ENCODE assay signal across 21 mouse cellular contexts in genomic region chr5:35159854-35160253, GRCm38 (mm10). TPM values are rescaled to one million over a fixed set of nuclear protein-coding genes. Genes with fewer than 3 reads are reported as not detected.
DNase-seq lines count a peak whose midpoint lies in the region; ATAC-seq and TF ChIP-seq lines count a peak whose summit lies in the region.
"Had no signal": no experiment of that assay in that cellular context is flagged by ENCODE, and none has a peak within 500 bp of the region (broad histone marks: within the 10 kb centered on the region; RNA-seq: fewer than 3 reads in every experiment).

No protein-coding gene starts in this region.

- no peak overlapping the region for H3K27ac ChIP-seq in heart, embryonic 12.5 days (ENCODE audit: poor library complexity, severe bottlenecking)
- H3K27ac ChIP-seq in embryonic facial prominence, embryonic 10.5 days (replicated peaks) = 0 out of 2 replicates have a peak overlapping the region, but pooled peaks have one; percentile 62
- peak overlapping the region; percentile 96 for H3K27ac ChIP-seq in liver, embryonic 14.5 days
- H3K27ac ChIP-seq: embryonic facial prominence, embryonic 12.5 days; left cerebral cortex, adult 2 months; midbrain, embryonic 15.5 days had no signal

- WGBS in heart, embryonic 12.5 days = 71% methylated on average over 4 of the region's 4 CpGs
- whole genome bisulfite sequencing in embryonic facial prominence, embryonic 10.5 days = 80% methylated on average over 4 of the region's 4 CpGs
- 81% methylated on average over 4 of the region's 4 CpGs for WGBS in liver, embryonic 14.5 days (ENCODE audit: insufficient replicate concordance)

- peaks cover 74% of the 10 kb centered on the region for H3K4me1 ChIP-seq in erythroblast, embryonic 14.5 days (ENCODE audit: control insufficient read depth)
- peaks cover 42% of the 10 kb centered on the region for H3K4me1 ChIP-seq in heart, embryonic 12.5 days (replicated peaks)
- peaks cover 51% of the 10 kb centered on the region for H3K4me1 ChIP-seq in embryonic facial prominence, embryonic 10.5 days
- H3K4me1 ChIP-seq in liver, embryonic 14.5 days (replicated peaks; ENCODE audit: control insufficient read depth in 2 of 2, insufficient read depth in 2 of 2, low read length in 1 of 2) = peaks cover 24 to 49% of the 10 kb centered on the region in 2 experiments

- H3K4me3 ChIP-seq in erythroblast, embryonic 14.5 days (replicated peaks) = peak overlapping the region; percentile 75
- 0 out of 2 replicates have a peak overlapping the region, but pooled peaks have one; percentile 15 for H3K4me3 ChIP-seq in heart, embryonic 12.5 days
- H3K4me3 ChIP-seq in embryonic facial prominence, embryonic 10.5 days = no peak overlapping the region
- H3K4me3 ChIP-seq in liver, embryonic 14.5 days (ENCODE audit: insufficient read depth in 1 of 2, low read depth in 2 of 2, low read length in 2 of 2) = peak overlapping the region; percentile 70 to 89
- H3K4me3 ChIP-seq: embryonic facial prominence, embryonic 12.5 days; left cerebral cortex, adult 2 months; midbrain, embryonic 15.5 days; myocyte had no signal

- H3K27me3 ChIP-seq in erythroblast, embryonic 14.5 days (ENCODE audit: control insufficient read depth) = peaks cover 12% of the 10 kb centered on the region
- no peaks in the 10 kb centered on the region; the same call in 1 of the 2 replicates for H3K27me3 ChIP-seq in heart, embryonic 12.5 days (replicated peaks)
- H3K27me3 ChIP-seq in embryonic facial prominence, embryonic 10.5 days (replicated peaks; ENCODE audit: low read depth, poor library complexity, severe bottlenecking) = peaks cover 21% of the 10 kb centered on the region
- no peaks in the 10 kb centered on the region for H3K27me3 ChIP-seq in liver, embryonic 14.5 days (ENCODE audit: control insufficient read depth, insufficient read depth, low read length)
- H3K27me3 ChIP-seq: midbrain, embryonic 15.5 days had no signal

- H3K9me3 ChIP-seq in erythroblast, embryonic 14.5 days (ENCODE audit: control insufficient read depth, low read length) = no peaks in the 10 kb centered on the region
- H3K9me3 ChIP-seq in heart, embryonic 12.5 days (replicated peaks) = no peaks in the 10 kb centered on the region
- no peaks in the 10 kb centered on the region for H3K9me3 ChIP-seq in embryonic facial prominence, embryonic 10.5 days
- no peaks in the 10 kb centered on the region for H3K9me3 ChIP-seq in liver, embryonic 14.5 days (ENCODE audit: control insufficient read depth, low read length)
- H3K9me3 ChIP-seq: embryonic facial prominence, embryonic 12.5 days; midbrain, embryonic 15.5 days had no signal

- TF ChIP-seq CTCF in liver, embryonic 14.5 days (IDR thresholded peaks at IDR 0.05; ENCODE audit: low read depth) = no peak

- no peak for DNase-seq in heart, adult 9 months (ENCODE audit: low spot score in 2 of 2)
- DNase-seq in embryonic facial prominence, embryonic 10.5 days (ENCODE audit: low spot score) = no peak
- DNase-seq in liver, embryonic 14.5 days (ENCODE audit: low read depth in 3 of 3, low spot score in 3 of 3) = no peak
- no peak for DNase-seq in kidney, postnatal 4 days
- DNase-seq: adrenal gland, postnatal 25 days; gastrocnemius, postnatal 25 days; heart, postnatal 4 days; kidney, adult 9 months; kidney, postnatal 25 days; layer of hippocampus, adult 9-11 months; lung, adult 18-20 months; lung, postnatal 14 days; right cerebral cortex, postnatal 25 days; thymus, postnatal 36 days had no signal

- no peak for ATAC-seq in erythroblast, adult 5-6 weeks (replicated peaks; ENCODE audit: low FRiP score, poor library complexity, severe bottlenecking)
- ATAC-seq in heart, embryonic 12.5 days (ENCODE audit: insufficient number of reproducible peaks, low FRiP score) = no peak
- ATAC-seq in liver, embryonic 14.5 days (ENCODE audit: insufficient read depth) = no peak
- ATAC-seq: midbrain, embryonic 15.5 days had no signal

- TF ChIP-seq EP300 in liver, embryonic 14.5 days (IDR thresholded peaks at IDR 0.05; ENCODE audit: low read depth) = no peak

- no peak overlapping the region for H3K9ac ChIP-seq in heart, embryonic 12.5 days
- H3K9ac ChIP-seq in liver, embryonic 14.5 days (replicated peaks) = peak overlapping the region; percentile 91
- H3K9ac ChIP-seq: embryonic facial prominence, embryonic 12.5 days; midbrain, embryonic 15.5 days had no signal

- peaks cover 38% of the 10 kb centered on the region for H3K36me3 ChIP-seq in erythroblast, embryonic 14.5 days (ENCODE audit: control insufficient read depth)
- H3K36me3 ChIP-seq in heart, embryonic 12.5 days = no peaks in the 10 kb centered on the region
- no peaks in the 10 kb centered on the region for H3K36me3 ChIP-seq in embryonic facial prominence, embryonic 10.5 days (replicated peaks)
- H3K36me3 ChIP-seq in liver, embryonic 14.5 days (replicated peaks; ENCODE audit: control insufficient read depth, insufficient read depth, low read depth) = no peaks in the 10 kb centered on the region
- H3K36me3 ChIP-seq: embryonic facial prominence, embryonic 12.5 days; midbrain, embryonic 15.5 days had no signal

- H3K4me2 ChIP-seq in heart, embryonic 12.5 days = peak overlapping the region; percentile 42
- H3K4me2 ChIP-seq in liver, embryonic 14.5 days (ENCODE audit: low read depth) = peak overlapping the region; percentile 82
- H3K4me2 ChIP-seq: embryonic facial prominence, embryonic 12.5 days; midbrain, embryonic 15.5 days had no signal

RNA-seq across cellular contexts. Expression of gene Lrpap1, which starts 54.3 kb away (rescaled TPM):
- 1.3 and 2.8 TPM in 2 replicates for polyA plus RNA-seq in erythroblast, embryonic 14.5 days (2012)
- total RNA-seq in erythroblast, adult 5-6 weeks (2015; ENCODE audit: low replicate concordance) = 6.5 and 7.5 TPM in 2 replicates
- total RNA-seq in erythroblast, adult 5-6 weeks (2017; ENCODE audit: low replicate concordance) = 10.0 and 17.0 TPM in 2 replicates
- 142 and 147 TPM in 2 replicates for polyA plus RNA-seq in heart, embryonic 12.5 days (2016; fragmentation: Nextera tagmentation; extraction: Ambion mirVana)
- 72.4 and 74.2 TPM in 2 replicates for polyA plus RNA-seq in embryonic facial prominence, embryonic 10.5 days (2016; fragmentation: Nextera tagmentation; extraction: Ambion mirVana)
- polyA plus RNA-seq in liver, embryonic 14.5 days (2012; rRNA removed) = 17.7 and 22.7 TPM in 2 replicates
- 72.6 and 80.2 TPM in 2 replicates for polyA plus RNA-seq in liver, embryonic 14.5 days (2014; fragmentation: Nextera tagmentation; extraction: Ambion mirVana)
